Mouse (Mus musculus): ENCODE measurements around the gene Nup210l. TPM values are rescaled to one million over a fixed set of nuclear protein-coding genes. Genes with fewer than 3 reads are reported as not detected.

Nup210l gene
- 0.38 TPM in 2 replicates for polyA plus RNA-seq (2012; rRNA removed)

DNA sequence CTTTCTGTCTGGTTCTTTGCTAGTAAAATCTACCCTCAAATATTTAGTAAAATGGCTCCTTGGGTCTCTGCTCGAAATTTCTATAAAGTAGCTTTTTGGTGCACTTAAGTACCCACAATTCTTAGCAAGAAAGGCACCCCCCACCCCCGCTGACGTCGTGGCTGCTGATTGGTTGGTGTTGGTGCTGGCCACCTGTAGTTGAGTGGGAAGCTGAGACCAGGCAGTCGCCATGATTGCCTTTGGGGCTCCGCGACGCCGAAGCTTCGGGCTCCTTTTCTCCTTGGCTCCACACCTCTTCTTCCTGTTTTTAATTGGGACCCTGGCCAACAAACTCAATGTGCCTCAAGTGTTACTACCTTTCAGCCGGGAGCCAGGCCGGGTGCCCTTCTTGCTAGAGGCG is at the start of gene Nup210l:
TSS of gene Nup210l (plus strand) at position 195 of the 400 bp plus-strand sequence.
- TF ChIP-seq CTCF (IDR thresholded peaks at IDR 0.05; ENCODE audit: extremely low read depth, insufficient read depth, low read length) (no peak), POLR2A (IDR thresholded peaks at IDR 0.05; ENCODE audit: extremely low read depth, insufficient read depth, low read length) (no peak)
- Histone ChIP-seq H3K4me3 (ENCODE audit: insufficient read depth, low read length) (no peak within 1 kb of the TSS), H3K27ac (ENCODE audit: insufficient read depth, low read length) (no peak within 1 kb of the TSS), H3K4me1 (ENCODE audit: control insufficient read depth, insufficient read depth, low read length) (no peaks in the 10 kb centered on the region)

GRCm38 (mm10) chr3:90061549-90061948 is 42.4 kb upstream of the Nup210l start:
- Histone ChIP-seq H3K27ac (ENCODE audit: insufficient read depth, low read length) (no peak overlapping the region), H3K4me1 (ENCODE audit: control insufficient read depth, insufficient read depth, low read length) (no peaks in the 10 kb centered on the region), H3K4me3 (ENCODE audit: insufficient read depth, low read length) (no peak overlapping the region)
- TF ChIP-seq POLR2A (IDR thresholded peaks at IDR 0.05; ENCODE audit: extremely low read depth, insufficient read depth, low read length) (no peak), CTCF (IDR thresholded peaks at IDR 0.05; ENCODE audit: extremely low read depth, insufficient read depth, low read length) (no peak)

GRCm38 (mm10) chr3:90062539-90062938 is 41.4 kb upstream of the Nup210l start:
- no peak for TF ChIP-seq POLR2A (IDR thresholded peaks at IDR 0.05; ENCODE audit: extremely low read depth, insufficient read depth, low read length)
- TF ChIP-seq CTCF (IDR thresholded peaks at IDR 0.05; ENCODE audit: extremely low read depth, insufficient read depth, low read length): no peak
- H3K4me1 ChIP-seq (ENCODE audit: control insufficient read depth, insufficient read depth, low read length): no peaks in the 10 kb centered on the region
- H3K27ac ChIP-seq (ENCODE audit: insufficient read depth, low read length): no peak overlapping the region
- no peak overlapping the region for H3K4me3 ChIP-seq (ENCODE audit: insufficient read depth, low read length)

GRCm38 (mm10) chr3:90064383-90064782 is 39.5 kb upstream of the Nup210l start:
- no peak overlapping the region for H3K4me3 ChIP-seq (ENCODE audit: insufficient read depth, low read length)
- no peak for TF ChIP-seq POLR2A (IDR thresholded peaks at IDR 0.05; ENCODE audit: extremely low read depth, insufficient read depth, low read length)
- no peak for TF ChIP-seq CTCF (IDR thresholded peaks at IDR 0.05; ENCODE audit: extremely low read depth, insufficient read depth, low read length)
- no peaks in the 10 kb centered on the region for H3K4me1 ChIP-seq (ENCODE audit: control insufficient read depth, insufficient read depth, low read length)
- H3K27ac ChIP-seq (ENCODE audit: insufficient read depth, low read length): no peak overlapping the region

- H3K27ac ChIP-seq (ENCODE audit: insufficient read depth, low read length): no peak overlapping the region
- H3K4me3 ChIP-seq (ENCODE audit: insufficient read depth, low read length): no peak overlapping the region
- no peaks in the 10 kb centered on the region for H3K4me1 ChIP-seq (ENCODE audit: control insufficient read depth, insufficient read depth, low read length)
- peak; percentile 69 for TF ChIP-seq CTCF (IDR thresholded peaks at IDR 0.05; ENCODE audit: extremely low read depth, insufficient read depth, low read length)
- no peak for TF ChIP-seq POLR2A (IDR thresholded peaks at IDR 0.05; ENCODE audit: extremely low read depth, insufficient read depth, low read length)
These were observed 38.4 kb upstream of the Nup210l start for GRCm38 (mm10) chr3:90065553-90065952.

GRCm38 (mm10) chr3:90067851-90068250 is 36.1 kb upstream of the Nup210l start:
- H3K4me1 ChIP-seq (ENCODE audit: control insufficient read depth, insufficient read depth, low read length): no peaks in the 10 kb centered on the region
- no peak overlapping the region for H3K27ac ChIP-seq (ENCODE audit: insufficient read depth, low read length)
- no peak overlapping the region for H3K4me3 ChIP-seq (ENCODE audit: insufficient read depth, low read length)
- TF ChIP-seq POLR2A (IDR thresholded peaks at IDR 0.05; ENCODE audit: extremely low read depth, insufficient read depth, low read length) (no peak), CTCF (IDR thresholded peaks at IDR 0.05; ENCODE audit: extremely low read depth, insufficient read depth, low read length) (no peak)

DNA sequence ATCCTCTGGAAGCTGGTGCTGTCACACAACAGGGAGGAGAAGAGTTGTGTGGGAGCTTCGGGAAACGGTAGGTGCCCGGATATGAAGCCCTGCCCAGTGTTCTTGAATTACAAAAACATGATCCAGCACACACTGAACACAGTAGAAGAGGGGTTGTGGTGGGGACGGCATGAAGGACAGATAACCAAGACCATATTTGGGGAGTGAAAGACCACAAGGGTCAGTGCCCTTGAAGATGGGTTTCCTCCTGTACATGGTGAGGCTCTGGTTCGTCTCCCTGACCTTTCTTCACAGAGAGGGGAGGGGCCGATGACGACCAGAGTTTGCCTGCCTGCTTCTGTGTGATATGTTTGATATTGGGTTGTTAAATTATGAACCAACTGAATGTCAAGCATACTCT is 34.2 kb upstream of the Nup210l start:
- TF ChIP-seq POLR2A (IDR thresholded peaks at IDR 0.05; ENCODE audit: extremely low read depth, insufficient read depth, low read length) (no peak), CTCF (IDR thresholded peaks at IDR 0.05; ENCODE audit: extremely low read depth, insufficient read depth, low read length) (no peak)
- Histone ChIP-seq H3K4me1 (ENCODE audit: control insufficient read depth, insufficient read depth, low read length) (no peaks in the 10 kb centered on the region), H3K27ac (ENCODE audit: insufficient read depth, low read length) (no peak overlapping the region), H3K4me3 (ENCODE audit: insufficient read depth, low read length) (no peak overlapping the region)

- no peak for TF ChIP-seq POLR2A (IDR thresholded peaks at IDR 0.05; ENCODE audit: extremely low read depth, insufficient read depth, low read length)
- TF ChIP-seq CTCF (IDR thresholded peaks at IDR 0.05; ENCODE audit: extremely low read depth, insufficient read depth, low read length): no peak
- Histone ChIP-seq H3K27ac (ENCODE audit: insufficient read depth, low read length) (no peak within 1 kb of the TSS), H3K4me1 (ENCODE audit: control insufficient read depth, insufficient read depth, low read length) (no peaks in the 10 kb centered on the region), H3K4me3 (ENCODE audit: insufficient read depth, low read length) (no peak within 1 kb of the TSS)
These were observed 31.6 kb upstream of the Nup210l start, which contains the start of gene Tpm3 for GRCm38 (mm10) chr3:90072294-90072693. Gene Tpm3 (plus strand): TSS chr3:90072649.

GRCm38 (mm10) chr3:90076921-90077716 is 26.8 kb upstream of the Nup210l start:
- Histone ChIP-seq H3K4me3 (ENCODE audit: insufficient read depth, low read length) (no peak overlapping the region), H3K4me1 (ENCODE audit: control insufficient read depth, insufficient read depth, low read length) (peaks cover 4% of the 10 kb centered on the region), H3K27ac (ENCODE audit: insufficient read depth, low read length) (no peak overlapping the region)
- TF ChIP-seq CTCF (IDR thresholded peaks at IDR 0.05; ENCODE audit: extremely low read depth, insufficient read depth, low read length) (peak; percentile 73), POLR2A (IDR thresholded peaks at IDR 0.05; ENCODE audit: extremely low read depth, insufficient read depth, low read length) (no peak)

- peaks cover 8% of the 10 kb centered on the region for H3K4me1 ChIP-seq (ENCODE audit: control insufficient read depth, insufficient read depth, low read length)
- no peak overlapping the region for H3K4me3 ChIP-seq (ENCODE audit: insufficient read depth, low read length)
- TF ChIP-seq POLR2A (IDR thresholded peaks at IDR 0.05; ENCODE audit: extremely low read depth, insufficient read depth, low read length) (no peak), CTCF (IDR thresholded peaks at IDR 0.05; ENCODE audit: extremely low read depth, insufficient read depth, low read length) (no peak)
- H3K27ac ChIP-seq (ENCODE audit: insufficient read depth, low read length): no peak overlapping the region
These were observed 25.7 kb upstream of the Nup210l start for GRCm38 (mm10) chr3:90078224-90078623.

Data from cortical plate, adult 2 months (tissue).